Mouse (Mus musculus) forebrain, embryonic 14.5 days (tissue): ENCODE measurements around the gene Elmsan1. TPM values are rescaled to one million over a fixed set of nuclear protein-coding genes. Genes with fewer than 3 reads are reported as not detected.

Experiments used
- polyA plus RNA-seq: library from polyadenylated mRNA; unstranded; fragments of >200 nt; fragmentation: Nextera tagmentation; extraction: Ambion mirVana; gene quantifications from 2 replicates; pipeline ENCODE4 v1.2.1, GENCODE M21; 2014

The Elmsan1 gene
- polyA plus RNA-seq, 1 experiment from 2014 or later, result 3.2 TPM

Other genes with a start within 250 kb of the Elmsan1 start
- gene Heatr4, start 234.0 kb downstream of the Elmsan1 start, polyA plus RNA-seq, result not detected in 2 replicates
- gene Acot2, start 231.0 kb downstream of the Elmsan1 start, polyA plus RNA-seq, result 4.3 and 5.6 TPM in 2 replicates
- 81.2 and 83.6 TPM in 2 replicates for gene Acot1, start 209.4 kb downstream of the Elmsan1 start, polyA plus RNA-seq
- 0.14 and 0.22 TPM in 2 replicates for gene Acot4, start 180.5 kb downstream of the Elmsan1 start, polyA plus RNA-seq
- gene Gm49366, start 179.9 kb downstream of the Elmsan1 start, polyA plus RNA-seq, result not detected in 2 replicates
- 0.34 and 0.72 TPM in 2 replicates for gene Acot3, start 166.7 kb downstream of the Elmsan1 start, polyA plus RNA-seq
- not detected in 2 replicates for gene Acot5, start 149.6 kb downstream of the Elmsan1 start, polyA plus RNA-seq
- 1.5 and 1.8 TPM in 2 replicates for gene Acot6, start 118.2 kb downstream of the Elmsan1 start, polyA plus RNA-seq
- 6.6 and 8.9 TPM in 2 replicates for gene Dnal1, start 104.5 kb downstream of the Elmsan1 start, polyA plus RNA-seq
- 4.1 and 6.0 TPM in 2 replicates for gene Pnma1, start 70.4 kb downstream of the Elmsan1 start, polyA plus RNA-seq
- gene Ptgr2, start 66.4 kb upstream of the Elmsan1 start, polyA plus RNA-seq, result 13.0 and 14.2 TPM in 2 replicates
- 89.6 and 104 TPM in 2 replicates for gene Zfp410, start 98.0 kb upstream of the Elmsan1 start, polyA plus RNA-seq
- gene Coq6, start 142.8 kb upstream of the Elmsan1 start, polyA plus RNA-seq, result 48.6 and 57.6 TPM in 2 replicates
- gene Fam161b, start 143.0 kb upstream of the Elmsan1 start, polyA plus RNA-seq, result 8.5 and 12.8 TPM in 2 replicates
- gene Entpd5, start 190.1 kb upstream of the Elmsan1 start, polyA plus RNA-seq, result 8.0 and 8.5 TPM in 2 replicates
- 0.94 and 3.3 TPM in 2 replicates for gene Bbof1, start 190.2 kb upstream of the Elmsan1 start, polyA plus RNA-seq
- gene Rnf113a2, start 198.3 kb upstream of the Elmsan1 start, polyA plus RNA-seq, result 27.6 and 30.4 TPM in 2 replicates
- 35.2 and 37.7 TPM in 2 replicates for gene Aldh6a1, start 232.1 kb upstream of the Elmsan1 start, polyA plus RNA-seq
- 41.2 and 46.1 TPM in 2 replicates for gene Lin52, start 232.5 kb upstream of the Elmsan1 start, polyA plus RNA-seq